Mouse (Mus musculus) forebrain, embryonic 13.5 days (tissue): ENCODE results near the gene Sugt1. TPM values are rescaled to one million over a fixed set of nuclear protein-coding genes. Genes with fewer than 3 reads are reported as not detected.

Experiments used
- ATAC-seq: fragments of 200-750 bp; cut with Nextera tagmentation; 2 replicates; pipeline ENCODE4 v1.8.0; 2017
- H3K27ac ChIP-seq: fragments of 300-500 bp; sonication (generic); 2 replicates; pipeline ENCODE4 v1.5.1; 2015; ENCODE audit warnings: inconsistent platforms, mild to moderate bottlenecking, moderate library complexity
- H3K27me3 ChIP-seq: fragments of 300-500 bp; sonication (generic); 2 replicates; pipeline ENCODE4 v1.6.1; 2015; ENCODE audit warnings: mild to moderate bottlenecking, inconsistent platforms
- H3K36me3 ChIP-seq: fragments of 300-500 bp; sonication (generic); 2 replicates; pipeline ENCODE4 v1.6.1; 2015; ENCODE audit warnings: mild to moderate bottlenecking, inconsistent platforms; ENCODE audit not compliant: poor library complexity, severe bottlenecking
- H3K4me1 ChIP-seq: fragments of 300-500 bp; sonication (generic); 2 replicates; pipeline ENCODE4 v1.6.1; 2015; ENCODE audit warnings: inconsistent platforms
- H3K4me2 ChIP-seq: fragments of 300-500 bp; sonication (generic); 2 replicates; pipeline ENCODE4 v1.6.1; 2015; ENCODE audit warnings: inconsistent platforms, mild to moderate bottlenecking, moderate library complexity
- H3K4me3 ChIP-seq: fragments of 300-500 bp; sonication (generic); 2 replicates; pipeline ENCODE4 v1.5.1; 2015; ENCODE audit warnings: mild to moderate bottlenecking, inconsistent platforms
- H3K9ac ChIP-seq: fragments of 300-500 bp; sonication (generic); 2 replicates; pipeline ENCODE4 v1.6.1; 2015; ENCODE audit warnings: mild to moderate bottlenecking, inconsistent platforms
- H3K9me3 ChIP-seq: fragments of 300-500 bp; sonication (generic); replicated peaks from 2 replicates; pipeline ENCODE4 v1.6.1; 2016; ENCODE audit warnings: inconsistent platforms
- WGBS: fragments of 180-500 bp; shearing (Covaris S2); methylation state at CpG from one replicate; pipeline ENCODE4 v1.1.7; 2015; 5-methylcytosine and 5-hydroxymethylcytosine counted together
- polyA plus RNA-seq: library from polyadenylated mRNA; unstranded; fragments of >200 nt; fragmentation: Nextera tagmentation; extraction: Ambion mirVana; gene quantifications from 2 replicates; pipeline ENCODE4 v1.2.1, GENCODE M21; 2015

Sugt1 gene
- polyA plus RNA-seq, 1 experiment from 2014 or later: 146 TPM

- Histone ChIP-seq H3K4me2 (peak overlapping the region; percentile 73), H3K27me3 (no peaks in the 10 kb centered on the region), H3K36me3 (no peaks in the 10 kb centered on the region; the same call in 1 of the 2 replicates), H3K9ac (peak overlapping the region; percentile 75), H3K9me3 (no peaks in the 10 kb centered on the region), H3K4me1 (peaks cover 25% of the 10 kb centered on the region), H3K4me3 (peak overlapping the region; percentile 70), H3K27ac (peak overlapping the region; percentile 95)
- ATAC-seq: no peak
- 35% methylated on average over 16 of the region's 16 CpGs for WGBS
Measured at GRCm38 (mm10) chr14:79586499-79587138, 872 bp upstream of the Sugt1 start.

DNA sequence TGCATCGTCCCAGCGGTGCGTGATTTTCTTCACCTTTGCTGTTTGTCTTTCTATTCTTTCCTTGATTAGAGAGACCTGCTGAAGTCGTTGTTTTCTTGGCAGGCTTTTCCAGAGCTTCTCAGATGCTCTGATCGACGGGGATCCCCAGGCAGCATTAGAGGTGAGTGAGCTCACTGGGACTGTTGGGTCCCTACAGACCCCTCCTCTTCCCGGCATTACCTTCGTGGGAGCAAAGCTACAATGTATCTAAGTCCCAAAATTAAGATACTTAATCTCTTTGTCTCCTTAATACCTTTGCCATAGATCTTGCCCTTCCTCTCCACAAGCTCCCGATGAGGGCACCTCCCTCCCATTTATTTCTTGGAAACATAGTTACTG is 350 bp downstream of the Sugt1 start:
- WGBS: 2% methylated on average over 9 of the region's 9 CpGs
- H3K4me3 ChIP-seq: peak overlapping the region; percentile 70
- peak overlapping the region; percentile 73 for H3K4me2 ChIP-seq
- H3K4me1 ChIP-seq: peaks cover 25% of the 10 kb centered on the region
- peak overlapping the region; percentile 75 for H3K9ac ChIP-seq
- no peaks in the 10 kb centered on the region for H3K27me3 ChIP-seq
- peak; percentile 52 for ATAC-seq
- peak overlapping the region; percentile 95 for H3K27ac ChIP-seq
- no peaks in the 10 kb centered on the region for H3K9me3 ChIP-seq
- peaks cover 5% of the 10 kb centered on the region; the same call in 1 of the 2 replicates for H3K36me3 ChIP-seq

DNA sequence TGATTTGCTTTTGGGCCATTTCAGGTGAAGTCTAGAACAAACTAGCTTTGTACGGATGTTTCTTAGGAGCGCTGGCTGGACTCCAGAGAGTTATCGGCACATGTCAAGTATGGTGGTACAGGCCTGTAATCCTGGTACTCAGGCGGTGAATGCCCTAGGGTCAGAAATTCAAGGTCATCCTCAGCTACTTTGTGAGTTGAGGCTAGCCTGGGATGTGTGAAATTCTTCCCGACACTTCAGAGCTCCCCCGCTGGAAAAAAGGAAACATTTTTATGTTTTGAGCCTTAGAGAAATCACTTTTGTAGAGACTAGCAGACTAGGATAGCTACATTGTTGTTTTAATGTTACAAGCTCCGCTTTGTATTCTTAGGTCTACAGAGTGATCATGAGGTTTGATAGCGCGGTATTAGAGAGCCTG is 1.1 kb downstream of the Sugt1 start:
- Histone ChIP-seq H3K9ac (0 out of 2 replicates have a peak overlapping the region, but pooled peaks have one; percentile 75), H3K4me2 (peak overlapping the region; percentile 73), H3K27me3 (no peaks in the 10 kb centered on the region), H3K36me3 (peaks cover 5% of the 10 kb centered on the region; the same call in 1 of the 2 replicates), H3K4me3 (peak overlapping the region; percentile 70), H3K27ac (no peak overlapping the region), H3K4me1 (peaks cover 25% of the 10 kb centered on the region), H3K9me3 (no peaks in the 10 kb centered on the region)
- no peak for ATAC-seq
- WGBS: 91% methylated on average over 9 of the region's 9 CpGs

- Histone ChIP-seq H3K9me3 (no peaks in the 10 kb centered on the region), H3K4me3 (no peak overlapping the region), H3K36me3 (peaks cover 10% of the 10 kb centered on the region; the same call in 1 of the 2 replicates), H3K4me1 (peaks cover 25% of the 10 kb centered on the region), H3K9ac (no peak overlapping the region), H3K4me2 (peak overlapping the region; percentile 73), H3K27me3 (no peaks in the 10 kb centered on the region), H3K27ac (no peak overlapping the region)
- no peak for ATAC-seq
- 93% methylated on average over 6 of the region's 6 CpGs for WGBS
Measured at GRCm38 (mm10) chr14:79589401-79589800, 1.9 kb downstream of the Sugt1 start.

DNA sequence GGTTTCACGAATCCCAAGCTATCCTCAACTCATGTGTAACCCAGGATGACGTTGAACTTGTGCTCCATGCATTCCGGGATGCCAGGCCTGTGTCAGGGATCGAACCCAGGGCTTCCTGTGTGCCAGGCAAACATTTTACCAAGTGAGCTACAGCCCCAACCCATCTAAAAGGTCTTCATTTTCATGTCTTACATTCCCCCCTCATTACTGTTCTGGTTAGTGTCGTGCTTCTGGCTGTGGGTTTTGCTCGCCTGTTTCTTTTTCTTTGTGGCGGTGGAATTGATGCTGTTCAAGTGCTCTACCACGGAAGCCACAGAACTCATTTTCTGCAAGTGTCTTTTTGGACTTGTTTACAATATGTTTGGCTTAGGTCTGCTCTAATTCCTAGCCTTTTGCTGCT is 3.4 kb downstream of the Sugt1 start:
- H3K27me3 ChIP-seq: no peaks in the 10 kb centered on the region
- no peak overlapping the region for H3K4me2 ChIP-seq
- H3K9me3 ChIP-seq: no peaks in the 10 kb centered on the region
- no peak overlapping the region for H3K9ac ChIP-seq
- peaks cover 25% of the 10 kb centered on the region for H3K4me1 ChIP-seq
- H3K4me3 ChIP-seq: no peak overlapping the region
- peaks cover 23% of the 10 kb centered on the region; the same call in 1 of the 2 replicates for H3K36me3 ChIP-seq
- ATAC-seq: no peak
- no peak overlapping the region for H3K27ac ChIP-seq
- 94% methylated on average over 8 of the region's 8 CpGs for WGBS

- Histone ChIP-seq H3K27me3 (no peaks in the 10 kb centered on the region), H3K27ac (no peak overlapping the region), H3K9ac (no peak overlapping the region), H3K4me2 (no peak overlapping the region), H3K4me3 (no peak overlapping the region), H3K4me1 (peaks cover 22% of the 10 kb centered on the region), H3K9me3 (no peaks in the 10 kb centered on the region), H3K36me3 (peaks cover 29% of the 10 kb centered on the region)
- 95% methylated on average over 2 of the region's 2 CpGs for WGBS
- ATAC-seq: no peak
Measured at GRCm38 (mm10) chr14:79591611-79592010, 4.1 kb downstream of the Sugt1 start.

DNA sequence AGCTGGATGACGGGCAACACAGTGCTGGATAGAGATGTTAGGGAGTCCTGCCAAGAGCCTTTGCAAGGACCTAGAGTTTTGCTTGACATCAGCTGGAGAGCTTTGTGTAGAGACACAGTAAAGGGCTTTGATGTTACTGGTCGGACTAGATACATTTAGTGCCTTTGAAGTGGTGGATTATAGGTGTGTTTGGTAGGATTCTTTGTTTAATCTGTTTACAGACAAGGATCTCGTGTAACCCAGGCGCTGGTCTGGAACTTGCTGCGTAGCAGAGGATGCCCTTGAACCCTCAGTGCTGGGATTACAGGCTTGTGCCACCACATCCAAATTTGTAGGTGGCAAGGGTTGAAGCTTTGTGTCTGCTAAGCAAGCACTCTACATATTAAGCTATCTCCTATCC is 6.6 kb downstream of the Sugt1 start:
- ATAC-seq: no peak
- Histone ChIP-seq H3K36me3 (peaks cover 49% of the 10 kb centered on the region), H3K4me3 (no peak overlapping the region), H3K27me3 (no peaks in the 10 kb centered on the region), H3K4me2 (no peak overlapping the region), H3K9ac (no peak overlapping the region), H3K9me3 (no peaks in the 10 kb centered on the region), H3K4me1 (peaks cover 8% of the 10 kb centered on the region), H3K27ac (no peak overlapping the region)
- 84% methylated on average over 5 of the region's 5 CpGs for WGBS

DNA sequence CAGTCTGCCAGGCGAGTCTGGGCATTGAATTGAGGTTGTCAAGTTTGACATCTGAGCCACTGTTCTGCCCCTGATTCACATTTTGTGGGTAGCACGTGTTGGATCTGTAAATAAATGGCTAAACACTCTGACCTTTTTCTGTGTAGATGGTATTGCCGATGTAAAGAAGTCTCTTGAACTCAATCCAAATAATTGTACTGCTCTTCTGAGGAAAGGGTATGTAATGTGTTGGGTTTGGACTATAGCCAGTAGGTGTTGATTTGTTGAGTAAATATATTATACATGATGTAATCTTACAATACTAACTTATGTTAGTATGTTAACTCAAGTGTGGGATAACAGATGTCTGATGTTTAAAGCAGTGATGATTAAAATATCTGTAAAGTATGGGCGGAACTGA is 9.1 kb downstream of the Sugt1 start:
- H3K4me3 ChIP-seq: no peak overlapping the region
- H3K36me3 ChIP-seq: peaks cover 75% of the 10 kb centered on the region
- no peak overlapping the region for H3K9ac ChIP-seq
- no peaks in the 10 kb centered on the region for H3K27me3 ChIP-seq
- no peak for ATAC-seq
- no peaks in the 10 kb centered on the region for H3K9me3 ChIP-seq
- no peaks in the 10 kb centered on the region for H3K4me1 ChIP-seq
- H3K27ac ChIP-seq: no peak overlapping the region
- WGBS: 77% methylated on average over 4 of the region's 4 CpGs
- no peak overlapping the region for H3K4me2 ChIP-seq

GRCm38 (mm10) chr14:79605881-79606280 is 18.4 kb downstream of the Sugt1 start:
- peaks cover 83% of the 10 kb centered on the region for H3K36me3 ChIP-seq
- H3K9ac ChIP-seq: no peak overlapping the region
- no peak overlapping the region for H3K27ac ChIP-seq
- WGBS: 82% methylated on average over 2 of the region's 2 CpGs
- H3K4me3 ChIP-seq: no peak overlapping the region
- H3K9me3 ChIP-seq: no peaks in the 10 kb centered on the region
- H3K4me2 ChIP-seq: no peak overlapping the region
- no peak for ATAC-seq
- H3K4me1 ChIP-seq: no peaks in the 10 kb centered on the region
- H3K27me3 ChIP-seq: no peaks in the 10 kb centered on the region

DNA sequence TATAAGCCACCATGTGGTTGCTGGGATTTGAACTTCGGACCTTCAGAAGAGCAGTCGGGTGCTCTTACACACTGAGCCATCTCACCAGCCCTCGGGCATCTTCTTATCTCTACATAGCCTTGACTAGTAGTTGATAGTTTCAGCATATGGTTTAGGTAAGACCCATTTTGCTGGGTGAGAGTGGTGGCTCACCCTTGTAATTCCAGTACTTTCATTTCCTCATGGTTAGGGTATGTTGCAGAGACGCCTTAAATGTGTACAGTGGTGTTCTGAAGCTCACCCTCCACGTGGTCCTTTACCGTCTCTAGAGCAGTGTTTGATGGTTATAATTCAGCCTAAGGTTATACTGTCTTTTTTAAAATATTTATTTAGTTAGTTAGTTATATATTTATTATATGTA is 18.9 kb downstream of the Sugt1 start:
- no peak overlapping the region for H3K27ac ChIP-seq
- 95% methylated on average over 6 of the region's 6 CpGs for WGBS
- no peak overlapping the region for H3K4me3 ChIP-seq
- no peaks in the 10 kb centered on the region for H3K27me3 ChIP-seq
- ATAC-seq: no peak
- no peaks in the 10 kb centered on the region for H3K9me3 ChIP-seq
- H3K9ac ChIP-seq: no peak overlapping the region
- H3K4me2 ChIP-seq: no peak overlapping the region
- peaks cover 83% of the 10 kb centered on the region for H3K36me3 ChIP-seq
- no peaks in the 10 kb centered on the region for H3K4me1 ChIP-seq

GRCm38 (mm10) chr14:79606867-79607266 is 19.4 kb downstream of the Sugt1 start:
- ATAC-seq: no peak
- Histone ChIP-seq H3K9ac (no peak overlapping the region), H3K4me2 (no peak overlapping the region), H3K27ac (no peak overlapping the region), H3K4me3 (no peak overlapping the region), H3K9me3 (no peaks in the 10 kb centered on the region), H3K36me3 (peaks cover 83% of the 10 kb centered on the region), H3K27me3 (no peaks in the 10 kb centered on the region), H3K4me1 (no peaks in the 10 kb centered on the region)
- WGBS: 95% methylated on average over 3 of the region's 3 CpGs

DNA sequence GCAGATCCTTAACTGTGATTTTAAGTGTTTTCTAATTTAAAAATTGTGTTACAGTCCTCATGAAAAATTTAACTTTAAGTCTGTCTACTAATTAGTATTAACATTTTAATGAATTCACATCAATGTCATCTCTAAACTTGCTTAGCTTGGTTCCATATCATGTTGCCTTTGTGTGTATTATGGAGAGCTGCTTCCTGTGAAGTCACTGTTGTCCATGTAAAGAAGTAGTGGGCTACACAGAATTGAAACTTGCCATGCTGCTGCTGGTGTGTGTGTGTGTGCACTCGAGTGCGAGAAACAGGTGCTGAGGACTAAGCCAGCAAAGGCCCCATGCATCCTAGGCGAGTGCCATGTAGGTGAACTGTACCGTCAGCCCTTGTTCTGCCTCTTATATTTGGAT is 19.9 kb downstream of the Sugt1 start:
- H3K9ac ChIP-seq: no peak overlapping the region
- no peak overlapping the region for H3K4me2 ChIP-seq
- no peak for ATAC-seq
- 97% methylated on average over 4 of the region's 4 CpGs for WGBS
- H3K4me1 ChIP-seq: no peaks in the 10 kb centered on the region
- H3K27me3 ChIP-seq: no peaks in the 10 kb centered on the region
- H3K4me3 ChIP-seq: no peak overlapping the region
- H3K36me3 ChIP-seq: peaks cover 85% of the 10 kb centered on the region
- no peak overlapping the region for H3K27ac ChIP-seq
- no peaks in the 10 kb centered on the region for H3K9me3 ChIP-seq

- WGBS: 94% methylated on average over 6 of the region's 6 CpGs
- no peak overlapping the region for H3K27ac ChIP-seq
- peaks cover 87% of the 10 kb centered on the region for H3K36me3 ChIP-seq
- H3K4me3 ChIP-seq: no peak overlapping the region
- ATAC-seq: no peak
- no peaks in the 10 kb centered on the region for H3K4me1 ChIP-seq
- H3K9me3 ChIP-seq: no peaks in the 10 kb centered on the region
- no peaks in the 10 kb centered on the region for H3K27me3 ChIP-seq
- H3K4me2 ChIP-seq: no peak overlapping the region
- H3K9ac ChIP-seq: no peak overlapping the region
Measured at GRCm38 (mm10) chr14:79608286-79608685, 20.8 kb downstream of the Sugt1 start.
